Mouse (Mus musculus) heart, adult 11 months (tissue): ENCODE data around the gene Gm17416.

ENCODE experiments used
- DNase-seq: peaks from one replicate; pipeline ENCODE4 v3.0.0; 2022

Gene Gm17416

DNA sequence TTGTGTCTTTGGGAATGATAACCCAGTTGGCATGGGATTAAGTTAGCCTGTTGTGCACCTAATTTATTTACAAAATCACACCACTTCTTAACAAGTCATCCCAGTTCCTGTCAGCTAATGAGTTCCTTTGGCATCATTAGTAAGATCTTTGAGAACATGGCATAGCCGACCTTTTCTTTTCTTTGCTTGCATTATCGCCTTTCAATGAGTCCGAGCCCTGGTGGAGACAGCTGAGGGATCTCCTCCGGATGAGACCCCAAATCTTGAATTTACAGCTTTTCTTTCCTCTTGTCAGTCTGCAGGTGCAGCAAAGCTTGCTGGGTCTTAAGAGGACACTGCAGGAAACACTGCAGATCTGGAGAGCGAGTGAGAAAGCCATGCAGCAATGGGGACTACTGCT is at the start of gene Gm17416:
Gene Gm17416, plus strand, starts transcription at position 301 of the 400 bp plus-strand sequence.
- DNase-seq = peak; percentile 55

- DNase-seq = no peak
These were observed 29.0 kb upstream of the Gm17416 start, which contains the start of gene Defb29 for GRCm38 (mm10) chr2:152539944-152540710. Gene Defb29, minus strand, starts transcription at chr2:152540098.

DNA sequence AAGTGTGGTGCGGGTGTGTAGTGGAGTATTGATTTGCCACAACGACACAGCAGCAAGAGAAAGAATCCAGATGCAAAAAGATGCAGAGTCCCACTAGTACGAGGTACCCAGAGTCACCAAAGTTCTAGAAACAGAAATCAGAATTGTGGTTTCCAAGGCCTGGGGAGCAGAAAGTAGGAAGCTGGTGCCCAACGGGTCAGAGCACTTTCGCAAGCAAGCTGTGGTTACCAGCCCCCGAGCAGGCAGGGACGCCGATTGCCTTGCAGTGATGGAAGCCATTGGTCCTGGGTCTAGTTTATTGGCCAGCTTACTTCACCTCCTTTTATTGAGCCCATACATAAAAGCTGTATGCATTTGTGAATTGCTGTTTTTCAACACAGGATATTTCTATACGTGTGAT is 27.2 kb upstream of the Gm17416 start:
- peak; percentile 46 for DNase-seq

DNA sequence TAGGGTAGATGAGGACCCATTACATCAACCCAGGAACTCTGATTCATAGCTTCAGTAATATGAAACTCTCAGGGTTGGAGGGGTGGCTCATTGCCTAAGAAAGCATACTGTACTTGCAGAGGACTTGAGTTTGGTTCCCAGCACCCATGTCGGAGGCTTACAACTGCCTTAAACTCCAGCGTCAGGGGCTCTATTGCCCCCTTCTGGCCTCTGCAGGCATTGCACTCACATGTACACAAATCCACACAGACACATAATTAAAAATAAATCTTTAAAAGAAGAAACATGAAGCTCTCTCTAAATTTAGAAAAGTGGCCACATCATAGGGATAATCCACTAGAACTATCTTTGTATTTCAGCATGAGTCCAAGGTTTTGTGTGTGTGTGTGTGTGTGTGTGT is 26.2 kb upstream of the Gm17416 start:
- peak; percentile 61 for DNase-seq

- no peak for DNase-seq
These were observed 25.7 kb upstream of the Gm17416 start for GRCm38 (mm10) chr2:152543478-152543877.

- DNase-seq = no peak
These were observed 24.4 kb upstream of the Gm17416 start for GRCm38 (mm10) chr2:152544691-152545090.

DNA sequence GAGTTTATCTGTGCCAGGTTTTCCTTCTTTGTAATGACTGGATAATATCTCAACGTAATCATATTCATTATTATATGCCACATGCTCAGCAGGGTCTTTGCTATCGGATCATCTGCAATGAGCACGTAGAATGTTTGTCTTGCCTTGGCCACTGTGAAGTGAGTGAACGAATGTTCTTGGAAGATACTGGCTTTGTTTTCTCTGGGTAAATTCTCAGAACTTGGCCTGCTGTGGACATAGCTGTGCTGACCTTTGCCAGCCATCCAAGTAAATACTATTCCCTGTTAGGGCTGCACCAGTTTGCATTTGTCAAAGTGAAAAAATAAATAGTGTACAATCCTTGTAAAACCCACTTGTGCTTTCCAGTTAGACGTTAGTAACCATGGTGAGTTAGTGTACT is 21.0 kb upstream of the Gm17416 start:
- DNase-seq = no peak

- peak; percentile 72 for DNase-seq
These were observed 15.2 kb upstream of the Gm17416 start for GRCm38 (mm10) chr2:152553774-152554423.

GRCm38 (mm10) chr2:152556655-152557054 is 12.5 kb upstream of the Gm17416 start:
- DNase-seq = no peak

- DNase-seq = no peak
These were observed 743 bp downstream of the Gm17416 start for GRCm38 (mm10) chr2:152569881-152570280.

DNA sequence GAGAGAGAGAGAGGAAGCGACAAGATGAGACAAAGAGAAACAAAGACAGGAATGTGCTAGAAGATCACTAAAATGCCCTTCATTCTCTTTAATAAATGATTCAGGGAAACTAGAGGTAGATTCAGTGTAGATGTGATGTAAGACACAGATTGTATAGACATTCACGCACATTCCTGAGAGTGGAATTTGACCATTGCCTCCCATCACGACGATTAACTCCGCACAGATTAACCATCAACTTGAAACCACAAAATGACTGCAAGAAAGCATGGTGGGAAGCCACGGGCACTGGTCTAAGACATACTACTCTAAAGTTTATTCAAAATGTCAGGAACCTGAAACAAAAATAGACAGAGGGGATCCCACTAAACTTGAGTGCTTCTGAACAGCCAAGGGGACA is 1.2 kb downstream of the Gm17416 start:
- no peak for DNase-seq

GRCm38 (mm10) chr2:152572114-152572794 is 3.1 kb downstream of the Gm17416 start, which contains the start of gene Defb21:
Gene Defb21, plus strand, starts transcription at chr2:152572744.
- no peak for DNase-seq

GRCm38 (mm10) chr2:152573484-152573883 is 4.3 kb downstream of the Gm17416 start:
- DNase-seq = peak; percentile 91

GRCm38 (mm10) chr2:152580107-152580506 is 11.0 kb downstream of the Gm17416 start, which contains the start of gene Defb19:
Gene Defb19, minus strand, starts transcription at chr2:152580312.
- DNase-seq = no peak

- DNase-seq = no peak
These were observed 11.5 kb downstream of the Gm17416 start for GRCm38 (mm10) chr2:152580612-152581011.

- DNase-seq = no peak
These were observed 17.9 kb downstream of the Gm17416 start for GRCm38 (mm10) chr2:152586926-152587560.

- DNase-seq = no peak
These were observed 19.3 kb downstream of the Gm17416 start for GRCm38 (mm10) chr2:152588450-152588849.

- no peak for DNase-seq
These were observed 19.9 kb downstream of the Gm17416 start for GRCm38 (mm10) chr2:152589021-152589420.

GRCm38 (mm10) chr2:152599299-152599698 is 30.2 kb downstream of the Gm17416 start, which contains the start of gene Defb45:
Gene Defb45, minus strand, starts transcription at chr2:152599399.
- DNase-seq = no peak

DNA sequence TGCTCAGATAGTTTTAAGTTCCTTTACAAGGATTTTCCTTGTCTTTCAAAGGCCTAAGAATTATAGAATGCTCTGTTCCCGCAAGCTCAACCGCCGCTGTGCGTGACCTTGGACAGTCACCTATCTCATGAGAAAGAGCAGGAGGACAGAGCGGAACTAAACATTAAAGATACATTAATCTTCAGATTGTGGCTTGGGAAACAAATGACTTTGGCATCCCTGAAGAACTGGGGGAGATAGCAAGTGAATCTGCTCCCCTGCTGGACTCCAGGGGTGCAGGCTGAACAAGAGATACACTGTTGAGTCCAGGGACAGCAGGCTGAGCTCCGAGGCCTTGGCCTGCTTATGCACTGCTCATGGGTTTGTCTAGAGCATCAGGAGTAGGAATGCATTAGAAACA is 30.9 kb downstream of the Gm17416 start:
- DNase-seq = no peak

DNA sequence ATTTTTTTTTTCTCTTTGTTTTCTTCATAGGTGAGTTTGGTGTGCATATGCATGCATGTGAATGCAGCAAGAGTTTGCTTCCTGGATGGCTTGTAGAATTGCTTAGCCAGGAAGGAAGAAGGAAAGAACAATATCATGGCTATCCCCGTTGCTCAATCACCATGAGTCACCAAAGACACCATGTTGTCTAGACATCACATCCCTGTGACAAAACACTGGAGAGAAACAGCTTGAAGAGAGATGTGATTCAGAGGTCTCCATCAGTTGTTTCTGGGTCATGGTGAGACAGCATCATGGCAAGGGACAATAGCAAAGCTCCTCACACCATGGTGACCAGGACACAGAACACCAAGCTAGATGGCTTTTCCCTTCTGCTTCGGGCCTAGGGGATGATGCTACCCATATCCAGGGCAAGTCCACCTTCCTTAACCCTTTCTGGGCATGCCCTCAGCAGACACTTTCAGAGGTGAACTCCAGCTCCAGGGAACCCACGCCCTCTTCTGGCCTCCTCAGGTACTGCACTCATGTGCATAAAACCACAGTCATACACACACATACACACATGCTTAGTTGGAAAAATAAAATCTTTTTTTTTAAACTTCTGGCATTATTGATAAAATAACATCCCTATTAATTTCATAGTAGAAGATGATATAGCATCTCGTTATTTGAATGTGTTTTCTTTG is 32.3 kb downstream of the Gm17416 start:
- DNase-seq = no peak

- no peak for DNase-seq
These were observed 34.9 kb downstream of the Gm17416 start, which contains the start of gene Defb36 for GRCm38 (mm10) chr2:152604057-152604456. Gene Defb36, plus strand, starts transcription at chr2:152604327.
